Mouse (Mus musculus): ENCODE data around the gene Leo1. TPM values are rescaled to one million over a fixed set of nuclear protein-coding genes. Genes with fewer than 3 reads are reported as not detected.

Gene Leo1
- total and polyA plus RNA-seq, 3 experiments = 43.1 to 60.7 (median 49.9) TPM

- Histone ChIP-seq H3K27me3 (replicated peaks) (no peaks in the 10 kb centered on the region), H3K27ac (ENCODE audit: insufficient read depth, low read depth) (0 out of 2 replicates have a peak overlapping the region, but pooled peaks have one; percentile 47), H3K4me1 (ENCODE audit: control insufficient read depth in 1 of 2, insufficient read depth in 2 of 2) (peaks cover 12 to 47% of the 10 kb centered on the region in 2 experiments), H3K9me3 (replicated peaks; ENCODE audit: low read length) (no peaks in the 10 kb centered on the region), H3K4me2 (ENCODE audit: insufficient read depth, low read depth, poor library complexity, severe bottlenecking) (no peak overlapping the region), H3K36me3 (replicated peaks in 1 of 2; ENCODE audit: control insufficient read depth in 1 of 2, insufficient read depth in 1 of 2, low read length in 1 of 2) (peaks cover 0 to 31% of the 10 kb centered on the region in 2 experiments), H3K9ac (ENCODE audit: insufficient read depth, low read depth) (no peak overlapping the region; the same call in 1 of the 2 replicates), H3K4me3 (replicated peaks in 1 of 3; ENCODE audit: low read depth in 2 of 3, low read length in 2 of 3, poor library complexity in 1 of 3) (no peak overlapping the region), H3K79me2 (replicated peaks; ENCODE audit: control insufficient read depth, extremely low read depth, insufficient read depth, poor library complexity, severe bottlenecking) (peaks cover 11% of the 10 kb centered on the region)
- DNase-seq (ENCODE audit: extremely low read depth) = no peak
- TF ChIP-seq ZNF384 (IDR thresholded peaks at IDR 0.05; ENCODE audit: low read depth, low read length) (no peak), CHD2 (IDR thresholded peaks at IDR 0.05; ENCODE audit: low read length) (0 out of 2 replicates have a peak, but pooled peaks have one; percentile 26), KAT2A (IDR thresholded peaks at IDR 0.05; ENCODE audit: insufficient replicate concordance, low read length) (no peak), IRF4 (IDR thresholded peaks at IDR 0.05; ENCODE audit: low read depth, low read length) (no peak), ZC3H11A (IDR thresholded peaks at IDR 0.05; ENCODE audit: low read depth, low read length) (no peak)
- dilution Hi-C loops (cut with MboI; ENCODE audit: extremely low pct_ligation_motif_present, extremely low pct_unique_long_range_greater_than_20kb, low sequenced_read_pairs) (no loop called here), in situ Hi-C loops (cut with MboI; ENCODE audit: low pct_ligation_motif_present, low pct_unique_long_range_greater_than_20kb, low sequenced_read_pairs) (no loop called here)
Observed at GRCm38 (mm10) chr9:75413206-75413605, 28.1 kb upstream of the Leo1 start.

- Histone ChIP-seq H3K79me2 (replicated peaks; ENCODE audit: control insufficient read depth, extremely low read depth, insufficient read depth, poor library complexity, severe bottlenecking) (peaks cover 2% of the 10 kb centered on the region; the same call in 1 of the 2 replicates), H3K9me3 (replicated peaks; ENCODE audit: low read length) (no peaks in the 10 kb centered on the region), H3K4me1 (ENCODE audit: control insufficient read depth in 1 of 2, insufficient read depth in 2 of 2) (peaks cover 12 to 47% of the 10 kb centered on the region in 2 experiments), H3K4me2 (ENCODE audit: insufficient read depth, low read depth, poor library complexity, severe bottlenecking) (peak overlapping the region; percentile 53; the same call in 1 of the 2 replicates), H3K27me3 (replicated peaks) (no peaks in the 10 kb centered on the region), H3K9ac (ENCODE audit: insufficient read depth, low read depth) (no peak overlapping the region), H3K36me3 (replicated peaks in 1 of 2; ENCODE audit: control insufficient read depth in 1 of 2, insufficient read depth in 1 of 2, low read length in 1 of 2) (peaks cover 0 to 31% of the 10 kb centered on the region in 2 experiments), H3K4me3 (replicated peaks in 1 of 3; ENCODE audit: low read depth in 2 of 3, low read length in 2 of 3, poor library complexity in 1 of 3) (no peak overlapping the region), H3K27ac (ENCODE audit: insufficient read depth, low read depth) (no peak overlapping the region)
- peak; percentile 84 for DNase-seq (ENCODE audit: extremely low read depth)
- in situ Hi-C loops (cut with MboI; ENCODE audit: low pct_ligation_motif_present, low pct_unique_long_range_greater_than_20kb, low sequenced_read_pairs) (no loop called here), dilution Hi-C loops (cut with MboI; ENCODE audit: extremely low pct_ligation_motif_present, extremely low pct_unique_long_range_greater_than_20kb, low sequenced_read_pairs) (no loop called here)
- TF ChIP-seq MEF2A (IDR thresholded peaks at IDR 0.05; ENCODE audit: borderline replicate concordance, low read depth, low read length) (0 out of 2 replicates have a peak, but pooled peaks have one; percentile 28), USF1 (IDR thresholded peaks at IDR 0.05; ENCODE audit: low read depth, low read length) (no peak), ZMIZ1 (IDR thresholded peaks at IDR 0.05; ENCODE audit: low read depth, low read length) (no peak), RCOR1 (conservative IDR thresholded peaks at IDR 0.05; ENCODE audit: low read depth, low read length) (no peak), NELFE (IDR thresholded peaks at IDR 0.05; ENCODE audit: low read depth, low read length) (no peak), ETS1 (conservative IDR thresholded peaks at IDR 0.05; ENCODE audit: low read depth, low read length) (peak; percentile 58), CHD2 (IDR thresholded peaks at IDR 0.05; ENCODE audit: low read length) (peak; percentile 67; the same call in 1 of the 2 replicates), EP300 (IDR thresholded peaks at IDR 0.05; ENCODE audit: low read length) (peak; percentile 61; the same call in 1 of the 2 replicates), MYC (IDR thresholded peaks at IDR 0.05; ENCODE audit: low read depth, low read length) (0 out of 2 replicates have a peak, but pooled peaks have one; percentile 15), POLR2A (IDR thresholded peaks at IDR 0.05; ENCODE audit: low read depth, low read length) (peak; percentile 33; the same call in 1 of the 2 replicates), MXI1 (IDR thresholded peaks at IDR 0.05; ENCODE audit: low read depth, low read length) (no peak), PAX5 (IDR thresholded peaks at IDR 0.05; ENCODE audit: low read length) (no peak), IRF4 (IDR thresholded peaks at IDR 0.05; ENCODE audit: low read depth, low read length) (peak; percentile 64), BHLHE40 (IDR thresholded peaks at IDR 0.05; ENCODE audit: low read depth, low read length) (peak; percentile 67), POLR2AphosphoS2 (IDR thresholded peaks at IDR 0.05; ENCODE audit: low read depth, low read length) (no peak), MAFK (IDR thresholded peaks at IDR 0.05; ENCODE audit: insufficient replicate concordance, low read length) (no peak), ELF1 (IDR thresholded peaks at IDR 0.05; ENCODE audit: low read depth, low read length) (peak; percentile 57; the same call in 1 of the 2 replicates)
Observed at GRCm38 (mm10) chr9:75414204-75414603, 27.1 kb upstream of the Leo1 start.
